Mouse (Mus musculus) small intestine, adult 2 months (tissue): ENCODE measurements around the gene Atl2.

Source experiments
- CTCF ChIP-seq: fragments of 200-500 bp; IDR thresholded peaks from 2 replicates; pipeline ENCODE4 v1.5.1; 2012; ENCODE audit warnings: low read depth, mild to moderate bottlenecking, control low read depth, inconsistent platforms, low read length, moderate library complexity, mixed read lengths; ENCODE audit not compliant: insufficient replicate concordance, insufficient read length; ENCODE audit errors: extremely low read depth
- POLR2A ChIP-seq: fragments of 200-500 bp; IDR thresholded peaks from 2 replicates; pipeline ENCODE4 v1.6.1; 2012; ENCODE audit warnings: low read depth, mild to moderate bottlenecking, control low read depth, inconsistent platforms, low read length, moderate library complexity

- no peak for TF ChIP-seq CTCF
- no peak for TF ChIP-seq POLR2A
Measured at GRCm38 (mm10) chr17:79898156-79898746, 2.3 kb upstream of the Atl2 start.
